Mouse (Mus musculus) liver, embryonic 14.5 days (tissue): ENCODE data around the gene Lmln. TPM values are rescaled to one million over a fixed set of nuclear protein-coding genes. Genes with fewer than 3 reads are reported as not detected.

ENCODE experiments used
- ATAC-seq: fragments of 200-750 bp; cut with Nextera tagmentation; 2 replicates; pipeline ENCODE4 v1.8.0; 2017; ENCODE audit warnings: moderate number of reproducible peaks, mild to moderate bottlenecking, moderate library complexity; ENCODE audit not compliant: insufficient read depth
- DNase-seq, 3 experiments: peaks; one replicate each; pipeline ENCODE4 v3.0.0-alpha.2; 2012 to 2013; ENCODE audit warnings: low read depth in 3 of 3, low spot score in 3 of 3
- H3K27ac ChIP-seq: fragments of 300-500 bp; sonication (generic); 2 replicates; pipeline ENCODE4 v1.5.1; 2014; ENCODE audit warnings: moderate library complexity, mild to moderate bottlenecking, control low read depth, inconsistent platforms
- H3K27me3 ChIP-seq: fragments of 300-500 bp; sonication (generic); 2 replicates; pipeline ENCODE4 v1.6.1; 2014; ENCODE audit warnings: mild to moderate bottlenecking, low read length, moderate library complexity; ENCODE audit not compliant: control insufficient read depth, insufficient read depth
- H3K36me3 ChIP-seq: fragments of 300-500 bp; sonication (generic); replicated peaks from 2 replicates; pipeline ENCODE4 v1.6.1; 2014; ENCODE audit warnings: low read depth; ENCODE audit not compliant: control insufficient read depth, insufficient read depth
- H3K4me1 ChIP-seq, 2 experiments: fragments of 200-500 bp in 1 of 2; fragments of 300-500 bp in 1 of 2; sonication (generic) in 1 of 2; replicated peaks; 2 replicates each; pipeline ENCODE4 v1.6.1; 2012 to 2014; ENCODE audit warnings: antibody characterized with exemption in 1 of 2, inconsistent platforms in 1 of 2, low read length in 1 of 2; ENCODE audit not compliant: control insufficient read depth in 2 of 2, insufficient read depth in 2 of 2
- H3K4me2 ChIP-seq: fragments of 300-500 bp; sonication (generic); 2 replicates; pipeline ENCODE4 v1.6.1; 2014; ENCODE audit warnings: low read depth, mild to moderate bottlenecking, control low read depth, moderate library complexity
- H3K4me3 ChIP-seq, 2 experiments: fragments of 200-500 bp in 1 of 2; fragments of 300-500 bp in 1 of 2; sonication (generic) in 1 of 2; 2 replicates each; pipeline ENCODE4 v1.5.1; 2012 to 2014; ENCODE audit warnings: low read depth in 2 of 2, low read length in 2 of 2, mild to moderate bottlenecking in 2 of 2, control low read depth in 1 of 2, inconsistent platforms in 1 of 2, moderate library complexity in 1 of 2; ENCODE audit not compliant: insufficient read depth in 1 of 2
- H3K9ac ChIP-seq: fragments of 300-500 bp; sonication (generic); replicated peaks from 2 replicates; pipeline ENCODE4 v1.6.1; 2014; ENCODE audit warnings: mild to moderate bottlenecking, control low read depth, moderate library complexity
- H3K9me3 ChIP-seq: fragments of 300-500 bp; sonication (generic); 2 replicates; pipeline ENCODE4 v1.6.1; 2016; ENCODE audit warnings: low read length, mixed read lengths; ENCODE audit not compliant: control insufficient read depth
- CTCF ChIP-seq: IDR thresholded peaks from 2 replicates; pipeline ENCODE4 v1.5.1; 2016; ENCODE audit warnings: antibody characterized with exemption, low read depth, control low read depth
- EP300 ChIP-seq: IDR thresholded peaks from 2 replicates; pipeline ENCODE4 v1.6.1; 2016; ENCODE audit warnings: antibody characterized with exemption, low read depth
- WGBS: fragments of 180-500 bp; shearing (Covaris S2); extraction: QIAGEN DNeasy Blood & Tissue Kit; methylation state at CpG from one replicate; pipeline ENCODE4 v1.1.7; 2014; ENCODE audit not compliant: insufficient replicate concordance; 5-methylcytosine and 5-hydroxymethylcytosine counted together
- polyA plus RNA-seq, 2 experiments: library from polyadenylated mRNA; depleted of rRNA in 1 of 2; stranded (reverse) in 1 of 2; unstranded in 1 of 2; fragments of >200 nt; fragmentation: Nextera tagmentation in 1 of 2; extraction: Ambion mirVana in 1 of 2; gene quantifications; 2 replicates each; pipeline versions ENCODE4 v1.2.1 to v1.2.3; 2012 to 2014

The Lmln gene
- polyA plus RNA-seq, 2 experiments = 0.32 to 0.75 TPM

DNA sequence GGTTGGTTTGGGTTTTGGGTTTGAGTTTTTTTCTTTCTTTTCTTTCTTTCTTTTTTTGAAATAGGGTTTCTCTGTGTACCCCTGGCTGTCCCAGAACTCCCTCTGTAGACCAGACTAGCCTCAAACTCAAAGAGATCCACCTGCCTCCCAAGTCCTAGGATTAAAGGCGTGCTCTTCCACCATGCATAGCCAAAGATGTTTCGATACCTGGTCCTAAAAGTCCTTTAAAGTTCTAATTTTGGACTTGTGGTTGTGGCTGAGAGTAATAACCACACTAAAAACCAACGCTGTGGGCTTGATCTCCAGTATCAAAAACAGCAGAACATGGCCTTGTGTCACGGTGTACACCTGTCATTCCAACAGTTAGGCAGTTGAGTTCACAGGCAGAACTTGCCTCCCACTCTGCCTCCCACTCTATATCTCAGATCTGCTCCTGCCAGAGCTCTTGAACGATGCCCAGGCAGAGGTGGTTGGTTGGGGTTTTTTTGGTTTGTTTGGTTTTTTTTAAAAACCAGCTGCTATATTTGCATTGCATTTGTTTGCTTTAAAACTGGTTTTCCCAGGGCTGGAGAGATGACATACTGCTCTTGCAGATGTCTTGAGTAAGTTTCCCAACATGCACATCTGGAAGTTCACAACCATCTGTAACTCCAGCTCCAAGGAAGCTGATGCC is 44.5 kb upstream of the Lmln start:
- Histone ChIP-seq H3K9ac (no peak overlapping the region), H3K36me3 (peaks cover 6% of the 10 kb centered on the region; the same call in 1 of the 2 replicates), H3K4me2 (no peak overlapping the region), H3K4me3 (no peak overlapping the region), H3K27ac (no peak overlapping the region), H3K27me3 (no peaks in the 10 kb centered on the region), H3K9me3 (no peaks in the 10 kb centered on the region), H3K4me1 (no peaks in the 10 kb centered on the region)
- DNase-seq (no peak), ATAC-seq (no peak)
- no peak for TF ChIP-seq CTCF
- 64% methylated on average over 5 of the region's 5 CpGs for WGBS

DNA sequence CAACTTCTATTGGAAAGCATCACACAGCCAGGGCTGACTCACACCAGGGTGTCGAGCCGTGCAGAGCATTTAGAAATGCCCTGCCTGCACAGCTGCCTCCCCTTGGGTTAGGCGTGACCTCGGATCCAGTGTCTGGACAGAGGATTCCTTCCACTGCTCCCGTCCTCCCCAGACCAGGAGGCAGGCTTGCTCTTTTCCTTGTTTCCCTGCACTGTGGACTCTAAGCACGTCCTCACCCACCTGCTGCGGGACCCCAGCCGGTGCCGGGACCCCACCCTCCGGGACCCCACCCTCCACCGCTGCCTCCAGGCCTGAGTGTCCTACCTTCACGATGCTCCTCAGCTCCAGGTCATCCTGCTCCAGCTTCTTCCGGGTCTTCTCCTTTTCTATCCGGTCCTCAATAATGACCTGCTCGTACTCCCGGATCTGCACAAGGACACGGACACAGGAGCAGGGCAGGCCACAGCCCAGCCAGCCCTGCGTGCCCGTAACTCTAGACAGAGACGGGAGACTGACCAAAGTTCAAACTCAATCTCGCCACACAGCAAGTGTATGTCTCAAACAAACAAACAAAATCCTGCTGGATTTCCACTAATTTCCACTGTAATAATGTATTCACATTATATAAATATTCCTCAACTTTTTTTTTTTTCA is 43.1 kb upstream of the Lmln start:
- DNase-seq (no peak), ATAC-seq (no peak)
- Histone ChIP-seq H3K9me3 (no peaks in the 10 kb centered on the region), H3K27ac (no peak overlapping the region), H3K4me2 (peak overlapping the region; percentile 13; the same call in 1 of the 2 replicates), H3K4me3 (no peak overlapping the region), H3K36me3 (no peaks in the 10 kb centered on the region), H3K4me1 (no peaks in the 10 kb centered on the region), H3K9ac (no peak overlapping the region), H3K27me3 (no peaks in the 10 kb centered on the region)
- 71% methylated on average over 21 of the region's 21 CpGs for WGBS
- TF ChIP-seq EP300 = no peak
- TF ChIP-seq CTCF = no peak

DNA sequence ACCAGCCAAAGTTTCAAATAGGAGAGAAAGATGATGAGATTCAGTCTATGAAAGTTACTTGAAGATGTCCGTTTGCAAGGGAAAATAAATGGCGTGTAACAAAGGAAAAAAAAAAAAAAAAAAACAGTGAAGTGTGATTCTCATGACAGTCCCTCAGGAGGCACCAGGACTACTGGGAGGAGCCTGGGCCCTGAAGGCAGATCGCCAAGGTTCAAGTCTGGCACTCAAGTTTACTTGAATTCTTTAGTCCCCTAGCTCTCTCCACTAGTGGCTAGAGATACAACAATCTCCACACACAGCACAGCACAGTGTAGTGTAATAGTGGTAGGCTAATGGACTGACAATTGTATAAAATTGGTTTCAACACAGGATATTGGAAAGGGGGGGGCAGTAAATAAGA is 40.9 kb upstream of the Lmln start:
- Histone ChIP-seq H3K9me3 (no peaks in the 10 kb centered on the region), H3K36me3 (no peaks in the 10 kb centered on the region), H3K4me1 (no peaks in the 10 kb centered on the region), H3K27me3 (no peaks in the 10 kb centered on the region), H3K4me2 (no peak overlapping the region), H3K9ac (no peak overlapping the region), H3K27ac (no peak overlapping the region), H3K4me3 (no peak overlapping the region)
- DNase-seq (no peak), ATAC-seq (no peak)
- TF ChIP-seq CTCF = no peak
- no peak for TF ChIP-seq EP300
- 57% methylated on average over 3 of the region's 3 CpGs for WGBS

DNA sequence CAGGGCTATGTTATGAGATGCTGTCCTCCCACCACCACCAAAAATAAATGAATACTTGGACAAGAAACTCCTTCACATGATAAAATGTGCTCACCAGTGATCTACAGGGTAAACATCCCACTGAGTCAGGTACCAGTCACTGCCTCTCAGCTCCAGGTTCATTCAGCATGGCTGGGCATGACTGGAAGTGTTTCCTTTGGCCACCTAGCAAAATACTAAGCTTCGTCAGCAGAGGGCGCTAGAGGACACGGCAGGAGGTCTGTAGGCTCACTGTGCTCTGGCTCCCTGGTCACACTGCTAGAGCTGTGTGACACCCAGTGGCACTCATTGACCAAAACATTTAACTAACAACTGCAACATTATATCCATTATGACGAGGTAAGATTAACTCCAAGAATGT is 38.6 kb upstream of the Lmln start:
- ATAC-seq = peak; percentile 26; the same call in 1 of the 2 replicates
- 2% methylated on average over 4 of the region's 4 CpGs for WGBS
- H3K27ac ChIP-seq = no peak overlapping the region

DNA sequence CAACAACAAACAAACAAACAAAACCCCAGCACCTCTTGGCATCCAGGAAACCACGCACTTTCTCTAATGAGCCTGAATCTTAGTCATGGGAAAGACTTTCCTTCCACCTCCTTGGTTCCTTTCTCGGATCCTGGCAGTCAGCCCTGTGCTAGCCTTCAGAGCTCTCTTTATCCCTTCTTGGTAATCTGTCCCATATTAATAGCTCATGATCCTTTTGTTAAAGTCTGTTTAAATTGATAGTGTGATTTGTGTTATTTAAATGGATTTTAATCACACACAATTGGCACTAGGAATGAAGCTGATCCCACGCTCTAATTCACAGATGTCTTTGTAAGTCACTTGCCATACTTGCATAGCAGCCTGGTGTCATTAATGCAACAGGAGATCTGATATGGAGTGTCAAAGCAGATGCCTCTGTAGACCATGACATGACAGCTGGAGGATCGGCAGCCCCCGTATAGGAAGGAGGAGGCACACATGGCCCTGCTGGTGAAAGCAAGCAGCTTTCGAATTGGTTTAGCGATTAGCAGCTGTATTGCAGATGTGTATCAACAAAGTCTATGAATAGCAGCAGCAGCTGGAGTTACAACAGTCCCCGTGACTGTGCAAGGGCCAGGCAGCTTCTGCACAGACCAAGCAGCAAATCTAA is 37.7 kb upstream of the Lmln start:
- Histone ChIP-seq H3K4me3 (no peak overlapping the region), H3K9ac (no peak overlapping the region), H3K36me3 (no peaks in the 10 kb centered on the region), H3K4me2 (no peak overlapping the region), H3K4me1 (no peaks in the 10 kb centered on the region), H3K27ac (no peak overlapping the region), H3K9me3 (no peaks in the 10 kb centered on the region), H3K27me3 (no peaks in the 10 kb centered on the region)
- DNase-seq (no peak), ATAC-seq (no peak)
- TF ChIP-seq EP300 (no peak), CTCF (no peak)
- WGBS = 54% methylated on average over 8 of the region's 8 CpGs

More for the DNA sequence above, 38.6 kb upstream of the Lmln start:
- Histone ChIP-seq H3K4me1 (no peaks in the 10 kb centered on the region), H3K27me3 (no peaks in the 10 kb centered on the region), H3K36me3 (no peaks in the 10 kb centered on the region), H3K4me2 (no peak overlapping the region), H3K9ac (no peak overlapping the region), H3K4me3 (no peak overlapping the region), H3K9me3 (no peaks in the 10 kb centered on the region)
- TF ChIP-seq CTCF (peak; percentile 98), EP300 (no peak)
- peak; percentile 57 to 64 (median 59) for DNase-seq
